Mouse (Mus musculus): ENCODE measurements around the gene Vmn1r21.
"Not testable (repeated sequence)": the region's sequence is repeated elsewhere in the genome, so short reads cannot be mapped to it uniquely, and the experiment has no call there.

The Vmn1r21 gene

GRCm38 (mm10) chr6:57850286-57850685, at the start of gene Vmn1r21:
TSS of gene Vmn1r21 (minus strand) at chr6:57850343.
- in situ Hi-C loops (cut with MboI): no loop called here

GRCm38 (mm10) chr6:57859043-57860042, 9.2 kb upstream of the Vmn1r21 start:
- in situ Hi-C loops (cut with MboI): no loop called here

DNA sequence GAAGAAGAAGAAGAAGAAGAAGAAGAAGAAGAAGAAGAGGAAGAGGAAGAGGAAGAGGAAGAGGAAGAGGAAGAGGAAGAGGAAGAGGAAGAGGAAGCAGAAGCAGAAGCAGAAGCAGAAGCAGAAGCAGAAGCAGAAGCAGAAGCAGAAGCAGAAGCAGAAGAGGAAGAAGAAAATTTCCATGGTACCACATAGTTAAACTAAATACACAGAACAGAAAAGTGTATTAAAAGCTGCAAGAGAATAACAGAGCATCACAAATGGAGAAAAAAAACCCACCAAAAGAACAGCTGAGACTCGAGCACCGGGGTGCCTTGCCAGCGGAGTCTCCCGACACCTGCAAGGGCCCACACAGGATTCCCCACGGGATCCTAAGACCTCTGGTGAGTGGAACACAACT, 1.0 kb upstream of the Vmn1r21 start:
- in situ Hi-C loops (cut with MboI): not testable (repeated sequence)

DNA sequence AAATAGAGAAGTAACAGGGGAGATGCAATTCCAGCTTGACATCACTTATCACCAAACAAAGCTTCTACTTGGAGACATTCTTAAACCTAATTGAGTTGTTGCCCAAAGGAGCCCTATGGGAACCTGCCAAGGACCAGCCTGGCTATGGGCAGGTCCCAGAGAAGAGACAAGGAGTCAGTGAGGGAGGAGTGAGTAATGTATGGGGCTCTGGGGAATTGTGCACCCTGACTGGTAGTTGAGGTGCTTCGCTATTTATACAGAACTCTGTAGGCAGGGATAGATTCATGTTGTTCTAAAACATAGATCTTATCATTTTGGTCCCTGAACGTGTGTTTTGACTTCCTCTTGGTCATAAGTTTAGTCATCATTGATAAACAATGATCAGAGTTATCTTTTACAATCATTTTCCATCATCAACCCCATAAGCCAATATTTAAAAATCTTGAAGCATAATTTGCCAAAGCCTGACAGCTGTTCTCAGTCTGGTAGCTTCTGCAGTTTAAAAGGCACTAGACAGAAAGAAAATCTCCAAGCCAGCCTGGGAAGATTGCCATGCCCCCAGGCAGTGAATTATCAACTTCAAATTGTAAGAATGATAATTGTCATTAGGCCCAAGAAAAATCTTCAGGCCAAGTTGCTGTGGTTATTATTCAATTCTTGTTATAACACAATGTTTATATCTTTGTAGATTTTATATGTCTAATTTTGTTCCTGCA, 10.3 kb downstream of the Vmn1r21 start:
- in situ Hi-C loops (cut with MboI): no loop called here

DNA sequence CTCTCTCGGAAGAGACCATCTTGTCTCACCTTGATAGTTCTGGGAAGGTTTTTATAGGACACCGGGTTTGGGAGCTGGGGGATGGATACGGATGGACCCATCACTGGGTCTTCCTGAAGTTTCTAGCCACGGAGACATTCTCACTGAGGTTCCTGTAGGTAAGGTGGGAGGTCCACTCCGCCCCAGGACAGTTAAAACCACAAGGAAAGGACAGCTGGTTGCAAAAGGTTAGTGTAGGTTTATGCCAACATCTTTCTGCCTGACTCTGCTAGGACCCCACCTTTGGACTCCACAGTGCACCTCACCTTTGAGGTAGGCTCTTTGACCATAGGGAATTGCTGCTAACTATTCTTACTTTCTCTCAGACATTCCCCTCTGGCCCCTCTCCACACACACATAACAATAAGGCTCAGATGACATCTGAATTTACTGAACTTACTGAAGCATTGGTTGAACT, 24.9 kb downstream of the Vmn1r21 start:
- in situ Hi-C loops (cut with MboI): no loop called here

DNA sequence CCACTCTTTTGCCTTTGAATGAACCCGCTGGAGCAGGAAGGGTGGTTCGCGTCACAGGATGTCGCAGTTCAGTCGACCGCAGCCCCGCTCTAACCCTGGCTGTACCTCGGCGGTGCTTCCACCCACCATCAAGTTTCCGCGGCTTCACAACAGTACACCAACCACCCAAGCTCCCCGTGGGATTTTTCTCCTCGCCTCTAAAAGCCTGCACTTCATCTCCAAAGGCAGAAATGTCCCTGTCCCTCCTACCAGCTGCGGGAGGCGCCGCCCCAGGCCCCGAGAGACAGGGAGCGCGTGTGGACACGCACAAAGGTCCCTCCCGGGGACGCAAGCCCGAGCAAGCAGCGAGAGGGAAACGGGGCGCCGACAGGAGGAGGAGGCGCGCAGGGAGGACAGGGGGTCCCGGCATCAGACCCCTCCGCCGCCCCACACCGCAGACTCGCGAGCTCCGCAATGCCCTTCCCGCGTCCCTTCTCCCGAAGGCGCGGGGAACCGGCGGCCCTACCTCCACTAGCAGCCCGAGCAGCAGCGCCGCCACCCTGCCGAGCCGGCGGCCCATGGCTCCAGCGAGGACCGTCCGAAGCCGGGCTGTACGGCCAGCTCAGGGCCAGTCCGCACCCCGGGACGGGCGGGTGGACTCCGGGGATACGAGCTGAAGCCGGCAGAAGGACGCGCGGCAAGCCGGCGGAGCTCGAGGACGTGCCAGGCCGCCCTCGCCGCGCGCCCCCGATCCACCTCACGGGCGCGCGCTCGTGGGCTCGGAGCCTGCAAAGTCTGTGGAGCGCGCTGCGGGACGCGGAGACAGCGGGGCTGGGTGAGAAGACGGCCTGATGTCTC, 25.5 kb downstream of the Vmn1r21 start, which contains the start of gene Vopp1:
TSS of gene Vopp1 (minus strand) at position 738 of the 837 bp plus-strand sequence.
- in situ Hi-C loops (cut with MboI): no loop called here

DNA sequence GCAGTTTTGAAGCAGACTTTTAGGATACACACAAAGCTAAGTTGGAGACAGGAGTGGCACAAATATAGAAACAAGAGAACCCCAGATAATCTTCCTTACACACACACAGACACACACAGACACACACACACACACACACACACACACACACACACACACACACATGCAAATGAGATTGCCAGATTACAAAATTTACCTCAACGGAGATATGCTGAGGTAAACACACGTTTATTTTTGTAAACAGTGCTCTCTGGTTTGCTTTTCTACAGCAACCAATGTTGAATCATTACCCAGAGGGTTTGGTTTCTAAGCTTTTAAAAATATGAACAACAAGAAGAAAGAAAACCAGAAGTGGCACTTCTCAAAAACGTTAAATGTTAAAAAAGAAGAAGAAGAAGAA, 26.7 kb downstream of the Vmn1r21 start:
- in situ Hi-C loops (cut with MboI): no loop called here

GRCm38 (mm10) chr6:57822648-57823410, 27.3 kb downstream of the Vmn1r21 start:
- in situ Hi-C loops (cut with MboI): no loop called here

DNA sequence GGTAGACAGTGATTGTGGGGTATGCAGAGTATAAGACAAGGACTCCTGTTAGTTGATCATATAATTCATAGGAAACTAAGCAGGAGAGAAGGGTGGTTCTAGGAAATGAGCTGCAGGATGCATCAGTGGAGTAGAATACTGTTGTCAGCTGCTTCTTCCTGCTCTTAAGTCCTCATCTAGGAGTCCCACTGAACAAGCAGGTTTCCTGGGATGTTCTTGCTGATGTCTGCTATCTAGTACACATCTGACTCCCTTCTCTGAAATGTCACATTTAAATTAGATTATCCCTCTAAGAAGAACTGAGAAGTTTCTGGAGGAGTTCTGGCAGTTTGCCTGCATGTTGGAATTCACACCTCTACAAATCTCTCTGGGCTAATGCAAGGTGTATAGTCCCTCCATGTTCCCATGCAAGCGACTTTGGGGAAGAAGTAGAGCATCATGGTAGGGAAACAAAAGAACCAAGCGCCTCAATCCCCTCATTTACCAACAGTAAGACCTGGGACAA, 35.7 kb downstream of the Vmn1r21 start:
- in situ Hi-C loops (cut with MboI): no loop called here

DNA sequence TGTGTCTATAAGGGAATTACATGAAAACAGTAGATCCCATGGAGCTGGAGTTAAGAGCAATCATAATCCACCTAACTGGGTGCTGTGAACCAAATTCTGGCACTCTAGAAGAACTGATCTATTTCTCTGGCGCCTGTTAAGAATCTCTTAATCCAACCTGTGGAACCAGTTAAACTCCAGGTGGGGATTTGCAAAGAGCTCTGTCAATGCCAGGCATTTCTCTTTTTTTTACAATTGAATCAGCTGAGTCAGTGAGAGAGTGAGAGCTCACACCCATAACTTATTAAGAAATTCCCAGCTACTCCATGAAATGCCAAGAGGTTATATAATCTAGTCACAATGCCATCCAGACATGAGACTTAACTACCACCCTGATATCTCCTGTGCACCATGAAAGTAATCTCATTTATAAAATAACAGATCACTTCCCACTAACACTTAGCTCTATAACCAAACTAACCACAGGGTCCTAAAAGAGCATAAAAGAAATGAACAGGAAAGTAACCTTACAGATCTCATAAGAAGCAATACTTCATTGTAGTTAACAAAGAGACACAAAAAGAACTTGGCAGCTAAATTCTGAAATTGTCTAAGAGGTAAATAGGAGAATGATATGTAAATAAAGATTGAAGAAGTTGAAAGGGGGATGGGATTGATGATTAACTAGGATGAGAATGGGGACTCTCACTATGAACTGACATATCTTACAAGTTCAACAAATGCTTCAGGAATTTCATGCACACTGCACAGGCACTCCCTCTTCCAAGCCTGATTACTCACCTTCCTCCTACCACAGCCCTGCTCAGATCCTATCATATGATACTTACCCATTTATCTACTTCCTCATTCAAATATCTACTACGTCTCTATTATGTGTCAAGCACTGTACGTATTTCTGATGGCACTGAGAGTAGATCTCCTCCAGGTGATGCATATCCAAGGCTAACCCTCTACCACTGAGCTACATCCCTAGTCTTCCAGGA, 38.1 kb downstream of the Vmn1r21 start:
- in situ Hi-C loops (cut with MboI): no loop called here

DNA sequence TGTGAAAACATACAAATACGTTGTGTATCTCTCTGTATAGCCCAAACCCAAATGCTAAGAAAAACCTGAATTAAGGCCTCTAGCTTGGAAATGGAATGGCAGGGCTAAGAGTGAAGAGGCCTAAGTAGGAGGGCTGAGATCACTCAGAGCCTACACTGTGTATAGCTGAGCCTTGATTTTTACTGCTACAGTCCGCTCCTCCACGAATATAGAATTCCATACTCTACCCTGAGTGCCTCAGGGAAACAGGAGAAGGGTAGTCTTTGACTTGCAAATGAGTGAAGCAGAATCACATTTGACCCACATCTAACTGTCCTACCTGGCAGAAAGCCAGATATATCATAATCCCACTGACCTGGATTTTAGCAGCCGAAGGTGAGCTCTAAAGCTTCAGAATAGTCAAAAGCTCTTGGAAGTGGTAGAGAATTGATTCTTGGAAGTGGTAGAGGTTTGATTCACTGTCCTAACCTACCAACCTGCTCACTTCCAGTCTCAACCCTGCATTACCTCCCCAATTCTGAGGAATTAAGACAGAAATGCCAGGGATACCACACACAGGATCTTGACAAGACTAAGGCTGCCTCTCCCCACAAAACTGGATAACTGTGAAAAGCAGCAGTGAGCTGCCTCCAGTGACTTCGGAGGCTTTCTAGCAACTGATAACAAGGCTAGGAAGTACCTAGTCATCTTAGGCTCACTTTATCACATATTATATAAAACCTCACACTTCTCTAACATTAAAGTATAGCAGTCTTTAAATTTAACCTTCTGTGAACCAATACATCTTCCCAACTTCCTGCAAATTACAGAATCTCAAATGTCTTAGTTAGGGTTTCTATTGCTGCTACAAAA, 44.7 kb downstream of the Vmn1r21 start:
- in situ Hi-C loops (cut with MboI): no loop called here

GRCm38 (mm10) chr6:57803130-57803529, 47.0 kb downstream of the Vmn1r21 start:
- in situ Hi-C loops (cut with MboI): no loop called here

- in situ Hi-C loops (cut with MboI): no loop called here
Observed at GRCm38 (mm10) chr6:57798986-57799385, 51.2 kb downstream of the Vmn1r21 start.

DNA sequence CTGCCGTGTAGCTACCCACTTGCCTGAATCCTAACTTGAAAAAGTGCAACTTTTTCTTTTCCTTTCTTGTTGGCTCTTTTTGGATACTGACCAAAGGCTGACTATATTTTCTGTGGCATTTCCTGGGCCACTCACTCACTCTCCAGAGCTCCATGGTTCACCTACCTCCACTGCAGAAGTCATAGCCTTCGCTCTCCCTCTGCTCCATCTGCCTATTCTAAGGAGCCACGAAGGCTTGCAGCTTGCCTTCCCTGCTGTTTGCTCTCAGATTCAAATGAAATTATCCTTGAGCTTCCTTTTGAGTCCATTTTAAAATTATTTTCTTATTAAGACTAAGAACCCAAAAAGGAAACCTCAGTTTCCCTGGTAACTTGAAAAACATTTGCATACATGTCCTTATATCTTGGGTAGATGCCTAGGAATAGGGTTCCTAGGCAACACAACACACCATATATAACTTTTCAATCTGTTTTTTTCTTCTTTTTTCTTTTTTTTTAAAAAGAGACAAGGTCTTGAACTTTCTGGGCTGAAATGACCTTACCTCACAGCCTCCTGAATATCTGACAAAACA, 53.2 kb downstream of the Vmn1r21 start:
- in situ Hi-C loops (cut with MboI): no loop called here

DNA sequence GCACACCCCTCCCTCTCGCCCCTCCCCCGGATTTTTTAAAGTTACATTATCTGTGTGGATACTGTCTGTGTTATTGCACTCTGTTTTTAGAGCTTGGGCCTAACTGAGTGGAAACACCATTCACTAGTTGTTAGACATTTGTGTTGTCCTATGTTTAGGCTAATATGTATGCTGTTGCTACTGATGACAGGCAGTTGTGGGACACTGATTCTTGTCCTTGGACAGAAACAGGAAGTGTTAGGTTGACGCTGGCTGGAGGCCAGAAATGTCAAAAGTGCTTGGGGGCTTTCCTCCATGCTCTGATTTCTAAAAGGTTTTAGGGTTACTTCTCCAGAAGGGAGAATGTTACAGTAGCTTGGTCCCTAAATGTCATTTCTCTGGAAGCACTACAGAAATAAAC, 54.3 kb downstream of the Vmn1r21 start:
- in situ Hi-C loops (cut with MboI): no loop called here
